Mouse (Mus musculus) macrophage (primary cell): Measurements from ENCODE around the gene Ankrd63. TPM values are rescaled to one million over a fixed set of nuclear protein-coding genes. Genes with fewer than 3 reads are reported as not detected.

Experiments used
- polyA plus RNA-seq: library from polyadenylated mRNA; stranded (reverse); fragments of 250-400 nt; gene quantifications from 3 replicates; pipeline ENCODE4 v1.2.4, GENCODE M21; 2018; ENCODE audit warnings: inconsistent platforms

Ankrd63 gene
- polyA plus RNA-seq, 1 experiment from 2014 or later, result not detected

Other genes with a start within 250 kb of the Ankrd63 start
- gene Srp14, start 224.3 kb downstream of the Ankrd63 start, polyA plus RNA-seq, result 197 to 252 TPM (median 250 TPM) in 3 replicates
- 1.3 to 13.0 TPM (median 5.3 TPM) in 3 replicates for gene Bmf, start 154.3 kb downstream of the Ankrd63 start, polyA plus RNA-seq
- gene Bub1b, start 105.8 kb downstream of the Ankrd63 start, polyA plus RNA-seq, result 2.2 to 9.4 TPM (median 7.8 TPM) in 3 replicates
- gene Pak6, start 40.7 kb downstream of the Ankrd63 start, polyA plus RNA-seq, result not detected in 3 replicates
- gene Plcb2, start 24.5 kb upstream of the Ankrd63 start, polyA plus RNA-seq, result 9.8 to 23.1 TPM (median 22.2 TPM) in 3 replicates
- gene Inafm2, start 41.8 kb upstream of the Ankrd63 start, polyA plus RNA-seq, result 5.4 to 9.2 TPM (median 8.2 TPM) in 3 replicates
- gene Ccdc9b, start 58.7 kb upstream of the Ankrd63 start, polyA plus RNA-seq, result 0.11 to 0.33 TPM (median 0.20 TPM) in 3 replicates
- gene Phgr1, start 68.8 kb upstream of the Ankrd63 start, polyA plus RNA-seq, result not detected in 3 replicates
- not detected in 3 replicates for gene Disp2, start 75.8 kb upstream of the Ankrd63 start, polyA plus RNA-seq
- gene Knstrn, start 110.0 kb upstream of the Ankrd63 start, polyA plus RNA-seq, result 1.0 to 14.5 TPM (median 7.1 TPM) in 3 replicates
- gene Ivd, start 158.0 kb upstream of the Ankrd63 start, polyA plus RNA-seq, result 20.1 to 26.7 TPM (median 23.1 TPM) in 3 replicates
- 20.7 to 31.5 TPM (median 27.2 TPM) in 3 replicates for gene Bahd1, start 196.4 kb upstream of the Ankrd63 start, polyA plus RNA-seq
- gene Chst14, start 222.5 kb upstream of the Ankrd63 start, polyA plus RNA-seq, result 17.8 to 32.1 TPM (median 29.0 TPM) in 3 replicates